Mouse (Mus musculus) E14TG2a.4 (cell line): ENCODE measurements around the gene Serpinb1a.

Experiments
- CTCF ChIP-seq: conservative IDR thresholded peaks from 2 replicates; pipeline ENCODE4 v1.5.1; 2014; ENCODE audit warnings: low read length
- NANOG ChIP-seq: IDR thresholded peaks from 2 replicates; pipeline ENCODE4 v1.6.1; 2014; ENCODE audit warnings: borderline replicate concordance, low read length, mixed read lengths

DNA sequence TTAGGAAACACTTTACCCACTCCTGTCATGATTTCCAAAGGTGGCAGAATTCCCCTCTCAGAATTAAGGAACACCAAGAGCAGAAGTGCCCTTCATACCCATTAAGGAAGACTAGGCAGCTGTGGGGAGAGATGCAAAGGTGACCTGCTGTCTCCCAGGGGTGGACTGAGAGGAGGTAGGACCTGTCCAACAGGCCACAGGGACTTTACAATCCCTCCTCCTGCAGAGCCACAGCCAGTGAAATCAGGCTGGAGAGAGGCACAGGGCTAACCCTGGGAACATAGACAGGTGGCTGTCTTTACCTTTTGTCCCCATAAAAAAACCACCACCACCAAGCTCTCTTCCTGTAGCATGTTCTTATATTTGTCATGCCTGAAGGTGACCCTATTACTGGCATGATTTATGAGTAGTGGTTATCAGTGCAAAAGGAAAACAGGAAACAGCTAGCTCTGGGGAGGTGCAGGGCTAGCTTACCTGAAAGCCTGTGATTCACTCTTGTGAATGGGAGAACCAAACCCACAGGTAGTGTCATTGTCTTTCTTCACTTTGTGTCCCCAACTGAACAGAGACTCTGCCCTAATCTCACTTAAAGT lies 1.4 kb downstream of the Serpinb1a start:
- no peak for TF ChIP-seq CTCF
- TF ChIP-seq NANOG = no peak
